Mouse (Mus musculus) lung, postnatal 4 days (tissue): ENCODE results near the gene Casz1.

Experiments
- DNase-seq, 2 experiments: peaks; one replicate each; pipeline ENCODE4 v3.0.0; 2021

Gene Casz1

DNA sequence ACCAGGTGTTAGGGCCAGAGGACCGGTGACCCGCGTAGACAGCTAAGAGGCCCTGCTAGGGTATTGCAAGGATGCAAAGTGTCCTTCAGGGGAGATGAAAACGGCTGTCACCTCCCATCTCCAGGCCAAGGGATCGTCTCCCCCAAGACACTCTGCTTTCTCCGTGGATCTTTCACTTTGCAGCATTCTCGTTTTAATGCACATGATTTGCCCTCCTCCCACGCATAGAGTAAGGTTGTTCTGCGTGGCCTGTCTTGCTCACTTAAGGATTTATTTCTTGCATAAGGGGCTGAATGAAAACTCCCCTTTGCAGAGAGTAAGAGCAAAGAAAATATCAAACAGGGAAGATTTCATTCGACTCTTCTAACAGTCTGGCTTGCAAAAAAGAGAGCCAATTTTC lies 593 bp upstream of the Casz1 start:
- no peak for DNase-seq

DNA sequence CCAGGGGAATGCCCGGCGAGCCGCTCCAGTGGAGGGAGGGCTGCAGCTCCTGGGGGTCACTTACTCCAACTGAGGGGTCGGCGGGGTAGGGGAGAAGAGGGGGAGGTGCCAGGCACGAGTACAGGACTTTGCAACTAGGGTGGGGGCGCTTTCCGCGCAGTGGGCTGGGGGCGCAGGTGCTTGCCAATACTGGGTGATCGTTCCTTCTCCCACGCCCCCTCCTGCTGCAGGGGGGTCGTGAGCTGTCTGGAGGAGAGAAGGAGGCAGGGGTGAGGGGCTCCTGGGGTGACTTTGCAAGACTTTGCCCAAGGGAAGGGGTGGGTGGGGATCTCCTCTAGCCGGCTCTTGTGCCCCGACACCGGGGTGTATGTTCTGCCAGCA lies 541 bp downstream of the Casz1 start:
- DNase-seq: peak in 1 of 2 experiments; percentile 24

DNA sequence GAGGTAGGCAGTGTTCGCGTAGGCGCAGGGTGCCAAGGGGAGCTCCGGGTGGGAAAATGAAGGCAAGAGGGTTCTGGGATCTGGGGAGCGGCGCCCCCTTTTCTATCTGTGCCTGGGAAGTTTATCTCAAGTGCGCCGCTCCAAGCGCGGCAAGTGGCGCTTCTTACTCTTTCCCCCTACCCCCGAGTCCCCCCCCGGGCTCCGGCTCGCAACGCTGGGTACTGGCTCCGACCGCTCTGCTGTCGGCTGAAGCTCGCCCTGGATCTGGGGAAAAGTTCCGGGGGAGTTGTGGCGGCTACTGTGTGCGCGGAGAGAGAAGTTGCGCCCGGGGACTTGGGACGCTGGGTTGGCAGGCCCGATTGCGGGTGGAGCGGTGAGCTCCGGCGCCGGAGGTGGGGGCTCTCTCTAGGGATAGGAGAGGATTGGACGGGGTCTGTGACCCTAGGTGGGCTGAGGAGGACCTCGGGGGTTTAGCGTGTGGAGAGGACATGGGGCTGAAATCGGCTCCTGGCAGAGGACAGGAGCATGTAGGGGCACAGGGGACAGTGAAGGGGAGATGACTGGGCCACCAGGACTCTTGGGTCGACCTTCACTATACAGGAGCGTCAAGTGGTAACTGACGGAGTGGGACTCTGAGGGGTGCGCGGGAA lies 1.1 kb downstream of the Casz1 start:
- DNase-seq: peak; percentile 46 to 49

DNA sequence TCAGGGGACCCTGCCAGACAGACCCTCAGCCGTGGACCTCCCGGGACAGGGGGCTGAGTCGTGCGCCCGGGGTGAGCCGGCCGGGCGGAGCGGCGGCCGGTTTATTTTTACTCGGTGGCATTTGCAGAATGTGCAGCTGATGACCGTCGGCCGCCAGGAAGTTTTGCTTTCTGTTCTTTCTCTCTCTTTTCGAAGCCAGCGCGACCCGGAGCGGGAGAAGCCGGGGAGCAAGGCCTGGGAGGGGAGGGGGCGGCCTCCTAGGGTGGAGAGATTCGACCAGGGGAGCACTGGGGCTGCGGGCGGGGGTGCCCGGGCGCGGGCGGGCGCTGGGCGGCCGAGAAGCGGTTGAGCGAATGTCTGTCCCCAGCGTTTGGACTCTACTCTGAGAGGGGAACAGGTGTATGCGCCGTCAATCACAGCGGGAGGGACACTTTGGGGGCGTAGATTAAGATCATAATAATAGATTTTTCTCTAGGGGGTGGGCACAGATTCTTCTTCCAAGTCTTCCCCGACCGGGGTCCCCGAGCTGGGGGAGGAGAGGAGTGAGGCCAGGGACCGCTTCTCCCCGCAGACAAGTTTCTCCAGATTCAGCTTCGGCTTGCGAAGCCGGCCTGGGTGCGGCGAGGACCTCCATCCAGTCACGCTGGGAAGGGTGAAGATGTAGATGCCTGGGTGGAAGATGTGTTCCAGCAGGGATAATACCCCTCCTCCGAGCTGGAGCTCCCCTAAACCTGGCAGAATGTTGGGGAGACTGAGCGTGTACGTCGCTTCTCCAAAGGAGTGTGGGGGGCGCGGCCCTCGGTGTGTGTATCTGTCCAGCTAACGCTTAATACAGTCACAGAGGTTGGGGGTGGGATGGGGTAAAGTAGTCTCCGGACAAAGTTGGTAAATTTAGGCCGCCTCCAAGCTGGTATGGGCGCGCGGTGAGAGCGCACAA lies 1.9 kb downstream of the Casz1 start:
- peak; percentile 45 to 48 for DNase-seq

DNA sequence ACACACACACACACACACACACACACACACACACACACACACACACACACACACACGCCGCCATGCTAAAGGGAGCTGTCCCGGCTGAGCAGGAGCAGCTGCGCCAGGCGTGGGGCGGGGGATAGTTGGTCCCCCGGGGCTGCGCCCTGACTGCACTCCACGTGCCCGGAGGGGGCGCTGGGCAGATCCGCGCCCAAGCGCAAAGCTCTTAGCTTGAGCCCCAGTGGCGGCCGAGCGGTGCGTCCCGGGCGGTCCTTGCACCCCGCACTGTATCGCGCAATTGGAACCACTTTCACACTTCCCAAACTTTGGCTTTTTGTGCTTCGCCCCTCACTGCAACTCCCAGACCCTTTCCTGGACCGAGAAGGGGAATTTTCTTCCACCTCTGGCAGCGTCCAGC lies 2.6 kb downstream of the Casz1 start:
- DNase-seq: peak; percentile 73 to 85

DNA sequence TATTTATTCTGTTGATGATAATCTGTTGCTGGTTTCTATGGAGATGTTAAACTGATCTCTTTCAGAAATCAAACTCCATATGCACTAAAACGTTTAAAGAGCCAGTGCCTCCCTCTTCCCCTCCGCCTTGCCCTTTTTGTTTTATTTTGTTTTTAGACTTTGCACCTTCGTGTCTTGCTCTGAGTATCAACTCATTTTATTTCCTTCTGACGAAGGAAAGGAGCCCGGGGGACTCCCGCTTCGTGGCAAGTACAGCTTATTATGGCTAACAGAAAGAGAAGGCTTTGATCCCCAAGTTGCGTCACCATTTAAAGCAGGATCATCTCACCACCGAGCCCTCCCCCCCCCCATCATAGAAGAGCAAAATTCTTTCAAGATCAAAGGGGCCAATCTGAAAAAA lies 3.2 kb downstream of the Casz1 start:
- DNase-seq: no peak

DNA sequence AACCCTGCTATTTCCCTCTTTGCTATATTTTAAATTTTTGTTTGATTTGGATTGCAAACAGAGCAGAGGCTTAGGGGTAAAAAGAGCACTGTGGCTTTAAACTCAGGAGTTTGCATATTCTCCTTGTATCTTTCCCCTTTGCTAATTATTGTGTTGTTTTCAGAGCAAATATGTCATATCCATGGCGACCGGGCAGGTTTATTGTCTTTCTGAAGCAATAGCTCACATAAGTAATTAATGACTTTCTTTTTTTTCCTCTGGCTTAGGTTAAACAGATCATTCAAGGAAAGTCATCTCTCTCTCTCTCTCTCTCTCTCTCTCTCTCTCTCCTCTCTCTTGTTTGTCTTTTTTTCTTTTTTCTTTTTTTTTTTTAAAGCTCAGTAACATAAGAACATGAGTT lies 4.6 kb downstream of the Casz1 start:
- no peak for DNase-seq

DNA sequence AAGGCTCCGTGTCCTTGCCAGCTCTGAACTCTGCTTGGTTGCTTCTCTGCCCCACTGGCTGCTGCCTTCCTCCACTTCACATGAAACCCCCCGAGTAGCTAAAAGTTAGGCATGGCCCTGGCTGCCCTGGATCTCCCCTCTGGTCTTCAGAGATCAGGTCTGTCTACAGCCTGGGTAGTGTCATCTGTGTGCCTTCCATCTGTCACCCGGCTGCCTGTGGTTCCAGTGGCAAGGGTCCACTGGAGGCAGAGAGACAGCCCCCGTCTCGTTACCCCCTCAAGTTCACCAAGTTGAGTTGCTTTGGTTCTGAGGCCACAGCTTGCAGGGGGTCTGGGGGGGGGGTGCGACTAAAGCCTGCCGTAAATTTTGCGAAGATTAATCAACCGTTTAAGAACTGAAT lies 6.5 kb downstream of the Casz1 start:
- no peak for DNase-seq

DNA sequence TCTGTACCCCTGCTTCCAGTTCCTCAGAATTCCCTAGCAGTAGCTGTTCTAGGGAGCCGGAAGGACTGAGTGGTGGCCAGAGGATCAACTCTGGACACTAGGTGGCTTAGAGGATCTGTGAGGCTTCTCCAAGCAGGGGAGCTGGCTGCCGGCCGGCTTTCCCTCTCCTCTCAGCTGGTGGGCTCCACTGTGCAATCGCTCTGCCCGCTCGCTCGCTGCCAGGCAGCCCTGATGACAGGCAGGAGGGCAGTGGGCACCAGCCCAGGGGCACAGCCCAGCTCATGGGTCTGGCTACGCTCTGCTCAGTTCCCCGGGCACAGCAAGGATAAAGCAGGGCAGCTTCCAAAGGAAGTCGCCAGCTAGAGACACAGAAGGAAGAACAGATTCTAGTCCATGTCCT lies 7.7 kb downstream of the Casz1 start:
- DNase-seq: peak; percentile 59 to 69

DNA sequence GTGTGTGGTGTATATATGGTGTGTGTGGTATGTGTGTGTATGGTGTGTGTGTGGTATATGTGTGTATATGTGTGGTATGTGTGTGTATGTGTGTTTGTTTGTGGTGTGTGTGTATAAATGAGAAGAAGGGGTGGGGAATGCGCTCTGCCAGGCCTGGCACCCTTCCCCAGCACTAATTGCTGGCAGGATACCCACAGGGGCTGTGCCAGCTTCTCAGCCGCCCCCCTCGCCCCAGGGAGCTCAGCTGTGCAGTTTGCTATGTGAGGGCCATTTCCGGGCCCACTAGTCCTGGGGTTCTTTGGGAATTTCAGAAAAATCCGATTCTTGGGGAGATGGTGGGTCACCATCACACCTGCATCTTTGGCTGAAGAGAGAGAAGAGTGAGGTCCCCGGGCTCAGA lies 9.0 kb downstream of the Casz1 start:
- DNase-seq: no peak

DNA sequence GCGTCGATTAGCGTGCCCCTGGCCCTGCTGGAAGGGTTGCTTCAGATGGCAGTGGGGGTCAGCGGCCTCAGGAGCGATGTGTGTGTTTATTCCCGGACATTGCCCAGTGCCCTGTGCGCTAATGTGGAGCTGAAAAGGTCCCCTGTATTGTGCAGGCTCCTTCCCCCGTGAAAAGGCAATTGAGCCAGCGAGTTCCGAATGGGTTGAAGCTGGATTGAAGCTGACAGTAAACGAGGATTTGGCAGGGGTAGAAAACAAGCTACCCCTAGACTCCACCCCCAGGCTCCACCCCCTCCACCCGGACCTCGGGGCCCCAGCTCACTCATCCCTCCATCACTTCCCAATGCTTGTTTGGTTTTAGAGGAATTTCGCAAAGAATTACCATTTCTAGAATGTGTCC lies 12.3 kb downstream of the Casz1 start:
- no peak for DNase-seq

DNA sequence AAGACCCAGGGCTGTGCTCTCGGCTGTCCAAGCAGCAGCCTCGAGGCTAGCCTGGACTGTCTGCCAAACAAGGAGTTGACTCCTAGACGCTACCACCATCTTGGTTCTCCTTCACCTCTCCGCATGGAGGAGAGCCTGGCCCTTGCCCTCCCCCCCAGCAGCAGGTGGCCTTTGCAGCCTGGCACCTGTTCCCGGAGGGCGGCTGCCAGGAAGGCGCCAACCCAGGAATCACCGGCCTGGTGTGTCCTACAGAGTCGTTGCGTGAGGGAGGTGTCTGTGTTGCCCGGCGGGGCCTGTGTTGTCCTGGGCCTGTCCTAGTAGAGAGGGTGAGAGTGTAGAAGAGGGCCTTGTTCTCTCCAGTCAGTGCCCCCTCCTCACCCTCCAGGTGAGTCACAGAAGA lies 13.9 kb downstream of the Casz1 start:
- no peak for DNase-seq

DNA sequence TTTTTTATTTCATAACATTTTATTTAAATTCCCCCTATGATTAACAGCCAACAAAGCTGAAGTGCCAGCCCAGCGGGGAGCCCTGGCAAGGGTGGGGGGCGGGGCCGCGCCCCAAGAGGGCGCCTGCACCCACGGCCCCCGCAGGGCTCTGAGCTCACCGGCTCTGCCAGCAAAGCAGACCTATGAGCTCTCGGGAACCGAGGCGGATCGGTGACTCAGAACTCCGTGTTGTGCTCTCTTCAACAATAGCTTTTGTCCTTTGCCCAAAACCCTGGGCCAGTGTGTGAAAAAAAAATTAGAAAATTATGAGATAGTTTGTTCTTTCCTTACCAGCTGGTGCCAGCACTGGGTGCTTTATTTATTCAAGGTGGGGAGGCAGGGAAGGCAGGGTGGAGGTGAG lies 15.9 kb downstream of the Casz1 start:
- peak in 1 of 2 experiments; percentile 46 for DNase-seq

DNA sequence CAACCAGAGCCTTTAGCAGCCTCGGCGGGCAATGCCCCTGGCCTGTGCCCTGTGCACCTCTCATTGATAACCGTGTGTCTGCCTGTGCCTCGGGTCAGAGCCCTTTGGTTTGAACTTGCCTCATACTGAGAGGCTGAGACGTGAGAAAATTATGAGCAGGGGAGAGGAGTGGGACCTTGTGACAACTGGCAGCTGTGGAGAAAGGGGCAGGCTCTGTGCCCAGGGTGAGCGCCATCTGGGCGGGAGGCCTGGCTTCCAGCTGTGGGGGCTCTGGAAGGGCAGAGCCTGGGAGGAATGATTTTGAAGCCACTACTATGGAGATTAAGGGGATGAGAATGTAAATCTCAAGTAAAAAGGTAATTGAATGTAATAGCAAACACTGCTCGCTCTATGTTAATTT lies 19.1 kb downstream of the Casz1 start:
- no peak for DNase-seq

DNA sequence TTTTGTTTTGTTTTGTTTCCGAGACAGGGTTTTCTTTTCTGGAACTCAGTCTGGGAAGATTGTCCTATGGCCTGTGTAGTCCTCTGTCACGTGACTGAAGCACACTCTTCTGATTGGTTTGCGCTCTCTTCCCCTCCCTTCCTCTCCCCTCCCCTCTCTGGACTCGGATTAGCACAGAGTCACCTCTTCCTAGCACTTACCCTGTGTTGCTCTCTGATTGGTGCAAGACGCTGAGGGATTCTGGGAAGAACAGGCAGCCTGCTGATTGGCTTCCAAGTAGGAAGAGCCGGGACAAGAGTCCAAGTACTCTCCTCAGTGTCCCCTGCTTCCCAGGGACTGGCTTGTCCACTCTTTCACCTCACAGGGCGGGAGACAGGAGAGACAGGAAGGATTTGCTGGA lies 26.1 kb downstream of the Casz1 start:
- DNase-seq: peak in 1 of 2 experiments; percentile 46

DNA sequence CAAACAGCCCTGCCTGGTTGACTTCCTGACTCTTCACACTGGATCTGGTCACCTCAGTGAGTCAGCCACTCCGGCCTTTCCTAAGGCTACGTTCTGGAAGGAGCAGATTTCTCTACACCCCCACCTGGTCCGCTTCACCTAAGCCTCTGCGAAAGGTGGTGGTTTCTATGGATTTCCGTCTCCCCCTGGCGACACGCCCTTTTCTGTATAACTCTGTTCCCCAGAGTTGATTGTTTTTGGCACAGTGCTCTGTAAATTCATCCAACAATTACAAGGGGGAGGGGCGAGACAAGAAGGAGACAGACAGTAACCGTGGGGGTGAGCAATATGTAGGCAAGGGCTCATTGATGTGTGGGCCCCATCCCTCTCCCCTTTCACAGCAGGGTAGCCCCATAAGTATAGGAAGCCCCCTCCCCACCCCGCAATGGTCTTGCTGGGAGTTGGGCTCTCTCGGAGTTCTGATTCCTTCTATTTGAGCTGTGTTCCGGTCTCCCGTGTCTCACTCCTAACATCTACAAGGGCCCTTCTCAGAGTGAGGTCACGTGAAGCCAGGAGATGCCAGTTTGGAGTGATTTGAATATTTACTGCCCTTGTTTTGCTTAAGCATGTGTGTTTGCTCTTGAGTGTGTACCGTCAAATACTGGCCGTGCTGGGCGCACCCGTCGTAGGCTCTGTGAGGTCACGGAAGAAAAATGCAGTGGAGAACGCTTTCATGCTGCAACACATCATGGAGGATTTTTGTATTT lies 29.2 kb downstream of the Casz1 start:
- DNase-seq: peak; percentile 52 to 77

DNA sequence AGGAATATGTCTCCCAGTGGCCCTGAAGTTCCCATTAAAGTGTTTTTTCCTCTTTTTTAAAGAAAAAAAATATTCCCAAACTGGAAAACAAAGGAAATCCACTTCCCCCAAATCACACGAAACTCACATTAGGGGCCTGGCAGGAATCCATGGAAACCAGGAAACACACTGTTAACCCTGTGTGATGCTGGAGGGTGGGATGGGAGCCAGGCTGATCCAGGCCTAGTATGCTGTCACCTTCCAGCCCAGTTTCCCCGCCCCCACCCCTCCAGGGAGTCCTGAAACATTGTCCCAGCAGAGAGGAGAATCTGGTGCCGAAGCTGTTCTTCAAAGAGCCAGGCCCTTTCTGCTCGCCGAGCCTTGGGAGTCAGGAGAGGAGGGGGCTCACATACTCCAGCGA lies 32.2 kb downstream of the Casz1 start:
- DNase-seq: peak in 1 of 2 experiments; percentile 31

DNA sequence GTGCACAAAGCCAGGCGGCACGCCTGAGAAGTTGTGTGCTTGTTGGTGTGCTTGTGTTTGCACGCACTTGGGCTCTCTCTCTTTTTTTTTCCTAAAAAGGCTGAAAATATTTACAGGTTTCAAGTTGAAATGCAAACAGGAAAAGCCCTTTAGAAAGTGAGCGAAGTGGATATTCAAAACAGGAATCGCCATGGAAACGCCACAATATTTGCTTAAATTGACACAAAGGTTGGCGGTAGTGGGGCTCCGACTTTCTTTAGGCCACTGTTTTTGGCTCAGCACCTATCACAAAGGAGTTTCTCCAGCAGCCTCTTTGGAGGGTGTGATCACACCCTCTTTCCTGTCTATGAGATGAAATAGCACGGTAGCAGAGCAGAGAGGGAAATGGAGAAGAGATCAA lies 32.8 kb downstream of the Casz1 start:
- DNase-seq: peak in 1 of 2 experiments; percentile 30

DNA sequence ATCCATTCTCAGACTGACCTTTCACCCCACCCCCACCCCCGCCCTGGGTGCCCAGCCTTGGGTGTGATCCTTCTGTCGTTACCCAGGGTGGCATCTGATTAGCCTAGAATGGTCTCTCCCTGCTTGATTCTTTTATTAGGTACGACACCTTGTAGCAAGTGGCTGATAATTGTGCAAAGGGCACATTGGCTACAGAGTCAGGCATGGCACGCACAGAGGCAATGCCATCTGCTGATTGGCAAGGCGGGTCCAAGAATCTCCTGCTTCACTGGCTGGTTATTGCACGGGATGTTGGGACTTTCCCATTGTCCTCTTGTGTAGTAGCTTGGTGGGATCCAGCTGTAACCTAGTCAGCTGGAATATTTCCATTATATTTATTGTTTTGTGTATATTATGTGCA lies 33.4 kb downstream of the Casz1 start:
- no peak for DNase-seq

DNA sequence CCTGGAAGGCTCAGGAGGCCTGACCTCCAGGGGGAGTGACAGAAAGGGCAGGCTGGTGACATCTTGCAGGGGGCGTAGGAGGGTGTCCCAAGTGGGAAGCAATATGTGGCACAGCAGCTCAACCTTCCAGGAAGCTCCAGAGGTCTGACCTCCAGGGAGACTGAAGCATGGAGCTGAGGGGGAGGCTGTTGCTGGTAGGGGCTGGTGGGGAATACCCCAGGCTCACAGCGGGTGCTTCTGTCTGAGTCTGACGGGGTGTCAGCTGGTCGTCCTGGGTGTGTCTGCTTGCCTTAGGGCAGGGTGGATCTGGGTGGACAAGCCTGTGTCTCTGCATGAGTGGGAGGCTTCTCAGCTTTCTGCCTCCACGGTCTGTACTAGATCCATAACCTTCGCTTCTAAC lies 38.1 kb downstream of the Casz1 start:
- no peak for DNase-seq

DNA sequence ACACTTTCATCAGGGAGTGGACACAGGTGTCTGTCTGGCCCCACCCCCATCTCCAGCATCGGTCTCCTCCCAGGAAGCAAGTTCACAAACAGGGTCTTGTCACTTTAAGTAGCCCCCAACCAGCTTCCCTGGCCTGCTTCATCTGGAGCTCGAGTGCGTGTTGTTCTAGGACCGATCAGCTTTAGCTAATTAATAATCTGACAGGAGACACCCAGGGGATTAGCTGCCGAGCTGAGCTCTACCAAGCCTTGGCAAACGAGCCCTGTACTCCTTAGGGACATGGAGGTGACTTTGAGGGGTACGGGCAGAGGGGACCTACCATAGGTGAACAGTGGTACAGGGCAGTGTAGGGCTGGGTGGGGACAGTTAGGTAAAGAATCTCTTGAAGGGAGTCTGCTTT lies 40.7 kb downstream of the Casz1 start:
- DNase-seq: no peak

DNA sequence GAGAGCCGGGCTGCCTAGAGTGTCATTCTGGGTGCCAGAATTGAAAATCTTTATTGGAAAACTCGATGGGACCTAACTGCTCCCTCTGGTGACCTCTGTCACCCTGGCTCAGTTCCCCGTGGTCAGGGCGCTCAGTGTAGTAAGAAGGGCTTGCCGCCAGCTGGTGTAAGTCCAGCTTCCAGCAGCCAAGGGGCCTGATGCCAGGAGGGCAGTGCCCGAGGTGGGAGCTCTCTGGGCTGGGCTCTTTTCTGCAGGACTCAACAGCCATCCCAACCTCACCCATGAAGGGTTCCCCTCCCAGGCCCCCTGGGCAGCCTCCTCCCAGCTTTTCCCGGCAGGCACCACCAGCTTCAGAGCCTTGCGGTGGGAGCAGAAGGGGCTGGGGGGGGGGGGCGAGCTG lies 42.0 kb downstream of the Casz1 start:
- peak; percentile 75 to 82 for DNase-seq

DNA sequence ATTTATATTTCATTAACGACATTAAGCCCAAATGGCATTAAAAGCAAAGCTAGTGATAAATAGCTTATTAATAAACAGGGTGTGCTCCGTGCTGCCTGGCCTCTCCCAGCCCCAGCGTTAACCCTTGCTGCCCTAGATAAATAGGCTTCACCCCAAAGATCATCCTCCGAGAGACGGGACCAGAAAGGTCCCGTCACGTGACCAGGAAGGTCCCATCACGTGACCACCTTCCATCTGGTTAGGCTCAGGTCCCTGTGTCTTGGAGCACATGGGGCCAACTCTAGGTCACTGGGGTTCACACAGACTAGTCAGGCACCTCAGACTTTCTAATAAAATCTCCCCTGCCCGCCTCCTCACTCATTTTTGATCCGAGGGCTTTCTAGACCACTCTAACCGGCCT lies 42.5 kb downstream of the Casz1 start:
- DNase-seq: no peak

DNA sequence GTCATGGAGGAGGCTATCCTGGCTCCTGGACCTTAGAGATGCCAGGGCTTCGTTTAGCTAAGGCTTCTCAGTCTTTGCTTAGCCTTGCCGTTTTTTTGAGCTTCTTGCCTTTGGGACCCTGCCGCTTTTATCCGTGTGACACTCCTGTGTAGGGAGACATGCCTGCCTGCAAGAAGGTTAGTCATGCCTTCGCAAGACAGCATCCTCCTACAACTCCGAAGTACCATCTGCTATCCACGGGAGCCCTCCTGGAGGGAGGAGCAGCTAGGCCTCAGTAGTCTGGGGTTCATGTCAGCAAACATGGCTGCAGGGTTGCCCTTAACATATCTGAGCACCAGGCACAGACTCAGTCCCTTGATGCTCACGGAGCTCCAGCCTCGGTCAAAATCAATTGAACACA lies 43.4 kb downstream of the Casz1 start:
- DNase-seq: no peak
